Mouse (Mus musculus) neural tube, embryonic 10.5 days (tissue): Measurements from ENCODE around the gene Adh1.

Experiments
- DNase-seq: peaks from one replicate; pipeline ENCODE4 v3.0.0-alpha.2; 2017; ENCODE audit warnings: low spot score; ENCODE audit errors: extremely low spot score

Adh1 gene

DNA sequence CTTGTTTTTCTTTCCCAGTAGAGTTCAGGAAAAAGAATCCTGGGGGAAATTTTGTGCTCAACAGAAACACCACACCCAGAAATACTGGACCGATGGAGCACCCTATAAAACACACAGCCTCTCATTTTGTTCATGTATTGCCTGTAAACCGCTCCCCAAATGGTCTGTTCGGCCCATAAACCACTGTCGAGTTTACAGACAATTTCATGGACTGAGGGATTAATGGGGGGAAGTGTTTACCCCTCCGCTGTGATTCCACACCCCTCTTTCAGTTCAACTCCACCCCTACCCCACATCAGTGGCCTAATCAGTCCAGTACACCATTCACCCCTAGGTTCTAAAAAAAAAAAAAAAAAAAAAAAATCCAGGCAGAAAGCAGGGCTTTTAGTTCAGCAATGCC, 19.8 kb upstream of the Adh1 start:
- DNase-seq = no peak

DNA sequence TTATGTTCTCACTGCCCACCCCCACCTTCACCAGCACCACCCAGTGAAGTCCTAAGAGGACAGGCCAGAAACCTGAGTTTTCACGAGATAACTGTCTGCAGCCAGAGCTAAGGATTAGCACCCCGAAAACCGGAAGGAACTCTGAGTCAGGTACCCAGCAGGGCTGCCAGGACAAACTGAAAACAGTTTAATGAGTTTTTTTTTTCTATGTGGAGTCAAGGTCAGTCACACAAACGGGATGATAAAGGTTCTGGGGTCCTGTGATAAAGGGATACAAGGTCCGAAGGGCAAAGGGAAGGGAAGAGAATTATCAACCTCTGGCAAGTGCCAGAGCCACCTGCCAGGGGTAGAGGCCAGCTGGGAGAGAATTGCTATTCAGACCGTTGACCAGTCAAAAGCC, 19.4 kb upstream of the Adh1 start:
- DNase-seq = no peak

DNA sequence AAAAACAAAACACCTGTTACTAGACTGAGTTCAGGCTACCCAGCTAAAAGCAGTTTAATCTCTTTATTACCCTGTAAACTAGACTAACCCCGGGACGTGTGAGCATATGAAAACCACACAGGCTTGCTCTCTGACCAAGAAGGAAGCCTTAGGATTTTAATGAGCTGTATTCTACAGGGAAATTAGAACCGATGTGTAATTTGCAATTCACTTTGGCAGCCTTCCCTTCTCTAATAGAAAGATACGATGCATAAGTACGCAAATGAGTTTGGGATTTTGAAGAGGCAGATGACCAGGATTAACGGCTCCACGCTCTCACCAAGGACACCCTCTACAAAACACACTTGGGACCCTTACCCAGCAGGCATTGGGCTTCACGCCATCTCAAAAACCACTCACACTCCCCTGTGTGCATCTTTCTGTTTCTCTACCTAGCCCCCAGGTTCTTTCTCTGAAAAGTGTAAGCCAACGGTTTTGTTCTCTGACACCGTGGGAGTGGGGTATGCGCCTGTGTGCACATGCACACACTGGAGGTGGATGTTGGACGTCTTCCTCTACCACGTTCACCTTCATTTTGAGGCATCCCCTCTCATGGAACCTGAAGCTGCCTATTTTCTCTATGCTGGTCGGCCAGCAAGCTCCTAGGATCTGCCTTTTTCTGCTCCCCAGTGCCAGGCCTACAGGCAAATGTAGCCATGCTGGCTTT, 18.6 kb upstream of the Adh1 start:
- no peak for DNase-seq

DNA sequence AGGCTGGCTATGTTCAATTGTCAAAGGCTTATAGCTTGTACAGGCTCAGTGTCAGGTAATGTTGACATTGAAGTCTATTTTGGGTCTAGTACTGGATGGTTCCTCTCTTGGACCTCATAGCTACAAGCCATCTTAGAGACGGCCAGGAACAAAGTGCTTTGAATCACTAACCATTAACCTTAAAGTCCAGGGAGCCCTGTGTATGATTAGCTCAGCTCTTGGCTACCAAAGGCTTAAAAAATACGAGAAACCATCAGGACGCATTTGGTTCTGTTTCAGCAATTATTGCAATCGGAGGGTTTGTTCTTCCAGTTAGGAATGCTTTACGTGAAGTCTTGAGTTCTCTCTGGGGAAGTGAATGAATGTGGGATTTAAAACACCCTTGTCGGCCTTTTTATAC, 17.9 kb upstream of the Adh1 start:
- DNase-seq = no peak

DNA sequence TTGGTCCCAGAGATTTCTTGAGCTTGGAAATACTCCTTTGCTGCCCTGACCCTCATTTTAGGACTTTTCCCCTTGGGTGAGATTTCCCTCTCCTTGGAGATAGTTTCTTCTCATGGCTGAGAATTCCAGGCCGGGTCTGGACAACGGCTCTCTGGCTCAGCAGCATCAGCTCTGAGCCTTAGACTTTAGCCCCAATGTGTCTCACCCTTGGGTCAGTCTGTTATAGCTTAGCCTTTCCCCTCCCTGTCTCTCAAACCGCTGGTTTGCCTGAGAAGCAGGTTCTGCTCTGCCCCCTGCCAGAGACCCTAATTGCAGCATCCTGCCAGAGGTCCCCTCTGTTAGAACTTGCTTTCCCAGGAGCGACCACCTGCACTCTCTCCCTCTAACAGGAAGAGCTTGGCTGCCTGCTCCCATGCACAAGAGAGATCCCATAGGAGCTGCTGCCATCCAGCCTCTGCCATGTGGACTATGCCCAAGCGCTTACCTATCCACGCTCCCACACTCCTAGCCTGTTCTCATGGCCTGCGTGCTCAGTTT, 16.4 kb upstream of the Adh1 start:
- no peak for DNase-seq

DNA sequence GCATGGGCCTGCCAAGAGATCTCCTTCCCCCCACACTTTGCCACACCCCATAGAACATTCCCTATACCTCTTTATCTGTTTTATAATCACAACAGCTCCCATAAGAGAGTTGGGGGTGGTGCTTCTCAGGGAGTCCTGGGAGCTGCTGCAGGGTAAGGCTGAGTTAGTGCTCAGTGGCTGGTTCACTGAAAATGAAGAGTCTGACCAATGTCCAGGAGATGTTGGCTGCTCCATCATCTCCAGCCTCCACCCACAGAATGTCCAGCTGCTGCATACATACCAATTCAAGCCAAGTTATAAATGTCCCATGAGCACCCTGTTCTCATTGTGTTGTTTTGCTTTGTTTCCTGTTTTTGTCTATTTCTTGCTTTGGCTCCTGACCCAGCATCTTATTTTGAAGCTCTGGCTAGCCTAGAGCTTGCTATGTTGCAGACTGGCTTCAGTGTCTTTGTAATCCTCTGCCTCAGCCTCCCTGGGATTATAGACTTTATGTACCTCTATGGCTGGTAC, 14.2 kb upstream of the Adh1 start:
- DNase-seq = no peak

DNA sequence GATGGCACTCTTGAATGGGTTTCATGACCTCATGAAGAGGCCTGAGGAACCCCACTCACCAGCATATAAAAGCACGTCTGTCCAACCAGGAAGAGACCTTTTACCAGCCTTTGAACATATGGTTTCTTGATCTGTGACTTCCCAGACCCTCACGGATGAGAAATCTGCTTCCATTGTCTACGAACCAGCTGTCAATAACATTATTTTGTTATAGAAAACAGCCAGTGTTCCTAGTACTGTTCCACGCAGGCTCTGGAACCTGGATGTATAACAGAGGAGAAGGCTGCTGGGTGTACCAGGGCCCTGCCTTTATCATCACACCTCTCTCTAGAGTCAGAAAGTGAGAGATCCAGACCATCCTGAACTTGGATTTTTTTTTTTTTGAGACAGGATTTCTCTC, 13.6 kb upstream of the Adh1 start:
- DNase-seq = no peak

DNA sequence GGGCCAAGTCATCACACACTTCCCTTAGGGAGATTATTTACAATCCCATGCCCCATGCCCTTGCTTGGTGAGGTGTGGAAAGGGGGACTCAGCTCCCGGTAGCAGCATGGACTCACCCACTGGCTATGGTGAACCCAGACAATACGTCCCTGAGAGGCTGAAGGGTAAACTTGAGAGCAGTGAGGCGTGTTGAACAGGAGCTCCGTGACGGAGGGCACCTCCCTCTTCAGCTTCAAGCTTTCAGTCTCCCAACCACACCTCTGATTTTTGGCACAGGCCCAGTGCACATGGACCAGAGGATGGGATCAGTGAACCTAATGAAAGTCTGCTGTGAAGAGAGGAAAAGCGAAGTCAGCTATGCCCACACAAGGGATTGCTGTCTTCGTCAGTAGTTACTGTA, 12.8 kb upstream of the Adh1 start:
- DNase-seq = no peak

DNA sequence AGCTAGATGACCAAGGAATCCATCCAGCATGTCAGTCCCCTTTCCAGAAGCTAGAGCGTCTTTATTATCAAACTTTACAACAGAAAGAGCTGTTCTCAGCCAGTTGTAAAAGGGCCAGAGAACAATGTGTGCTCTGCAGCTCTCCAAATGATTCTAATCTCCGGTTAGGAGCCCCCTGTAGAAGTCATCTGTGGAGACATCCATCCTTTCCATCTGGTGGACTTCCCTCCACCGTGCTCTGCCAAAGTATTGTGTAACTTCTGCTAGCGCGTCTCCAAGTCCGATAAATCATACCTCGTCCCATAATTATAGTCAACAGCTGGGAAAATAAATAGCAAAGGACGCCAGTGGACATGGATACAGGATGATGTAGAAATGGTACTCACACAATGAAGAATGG, 12.0 kb upstream of the Adh1 start:
- DNase-seq = no peak

DNA sequence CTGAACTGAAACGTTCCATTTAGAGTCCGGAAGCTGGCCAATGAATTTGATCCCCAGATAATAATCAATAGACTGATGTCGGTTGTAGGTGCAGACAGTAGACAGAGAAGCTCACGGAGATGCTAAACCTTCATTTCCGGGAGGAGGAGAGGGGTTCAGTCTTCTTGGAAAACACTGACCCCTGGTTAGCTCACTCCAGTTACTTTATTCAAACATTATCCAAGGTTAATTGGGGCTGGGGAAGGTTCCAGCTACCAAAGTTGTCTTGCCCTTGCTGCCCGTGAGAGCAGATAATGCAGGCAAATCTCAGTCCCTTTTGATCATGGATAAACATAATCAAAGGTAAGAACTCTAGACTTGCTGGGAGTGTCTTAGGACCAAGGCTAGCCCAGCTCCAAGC, 9.6 kb upstream of the Adh1 start:
- DNase-seq = no peak

DNA sequence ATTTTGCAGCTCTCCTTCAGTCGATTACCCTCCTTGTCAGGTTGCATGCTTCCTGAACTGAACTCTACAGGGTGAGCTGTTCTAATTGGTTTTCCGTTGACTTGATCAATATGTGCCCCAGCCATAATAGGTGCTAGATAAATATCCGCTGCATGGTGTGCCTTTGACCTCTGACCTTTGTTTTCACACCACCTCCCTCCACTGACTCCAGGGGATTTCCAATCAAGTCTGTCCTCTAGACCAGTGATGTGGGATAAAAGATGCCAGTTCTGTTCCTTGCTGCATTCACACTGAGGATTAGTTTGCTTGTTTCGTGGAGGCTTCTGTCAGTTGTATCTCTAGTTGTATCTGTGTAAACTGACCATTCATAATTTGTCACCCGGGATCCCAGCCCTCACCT, 6.6 kb upstream of the Adh1 start:
- no peak for DNase-seq

DNA sequence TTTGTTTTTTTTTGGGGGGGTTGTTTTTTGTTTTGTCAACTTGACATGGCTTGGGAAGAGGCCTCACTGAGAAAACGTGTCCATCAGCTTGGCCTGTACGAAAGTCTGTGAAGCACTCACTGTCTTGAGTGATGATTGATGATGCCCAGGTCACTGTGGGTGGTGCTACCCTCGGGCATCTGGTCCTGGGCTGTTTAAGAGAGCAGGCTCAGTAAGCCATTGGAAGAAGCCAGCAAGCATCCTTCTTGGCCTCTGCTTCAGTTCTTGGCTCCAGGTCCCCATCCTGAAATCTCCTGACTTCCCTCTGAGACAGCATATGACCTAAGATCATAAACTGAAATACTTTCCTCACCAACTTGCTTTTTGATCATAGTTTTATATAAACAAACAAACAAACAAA, 5.4 kb upstream of the Adh1 start:
- no peak for DNase-seq

DNA sequence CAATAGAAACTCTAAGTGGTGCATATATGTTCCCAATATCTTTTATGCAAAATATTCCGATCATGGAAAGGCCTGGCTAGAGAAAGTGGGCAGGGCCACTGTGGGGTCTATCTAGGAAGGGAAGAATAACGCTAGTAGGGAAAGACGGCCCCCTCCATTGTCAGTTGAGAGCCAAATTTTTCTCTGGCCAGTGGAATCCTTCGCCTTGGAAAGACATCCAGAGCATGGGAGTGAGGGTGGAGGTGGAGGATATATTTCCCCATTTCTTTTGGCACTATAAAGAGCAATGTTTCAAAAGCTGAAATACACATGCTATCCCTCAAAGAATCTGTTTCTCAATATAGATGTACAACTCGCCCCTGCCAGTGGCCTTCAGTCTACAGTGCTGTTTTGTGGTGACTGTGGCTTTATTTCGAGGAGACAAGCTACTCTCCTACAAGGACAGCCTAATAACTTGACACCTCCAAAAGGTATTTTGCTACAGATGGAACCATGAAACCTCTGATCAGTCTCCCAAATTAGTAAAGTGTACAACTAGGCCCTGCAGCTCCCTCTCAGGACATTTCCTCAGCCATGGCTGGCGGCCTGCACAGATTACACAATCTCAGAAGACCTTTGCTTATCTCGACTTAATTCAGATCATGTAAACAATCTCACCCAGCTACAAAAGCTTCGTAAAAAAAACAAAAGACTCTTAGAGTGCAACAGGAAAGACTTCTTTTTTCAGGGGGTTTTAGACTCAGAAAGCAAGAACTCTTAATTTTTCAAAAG, 4.8 kb upstream of the Adh1 start:
- DNase-seq = no peak

DNA sequence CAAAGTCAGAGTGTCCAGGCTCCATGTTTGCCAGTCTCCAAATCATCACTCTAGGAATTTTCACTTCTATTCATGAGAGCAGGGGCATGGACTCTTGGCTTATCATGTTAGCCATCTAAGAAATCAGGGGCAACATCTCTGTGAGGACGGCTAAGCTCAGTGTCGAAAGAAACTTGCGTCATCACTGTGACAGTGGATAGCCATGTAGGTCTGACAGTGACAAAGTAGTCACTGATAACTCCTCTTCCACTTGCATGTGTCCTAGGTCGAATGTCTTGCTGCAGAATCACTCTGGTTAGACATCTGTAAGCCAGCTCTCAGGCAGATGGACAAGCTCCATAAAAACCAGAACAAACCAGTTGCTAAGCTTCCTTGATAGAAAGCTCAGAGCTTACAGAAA, 1.8 kb downstream of the Adh1 start:
- DNase-seq = no peak

DNA sequence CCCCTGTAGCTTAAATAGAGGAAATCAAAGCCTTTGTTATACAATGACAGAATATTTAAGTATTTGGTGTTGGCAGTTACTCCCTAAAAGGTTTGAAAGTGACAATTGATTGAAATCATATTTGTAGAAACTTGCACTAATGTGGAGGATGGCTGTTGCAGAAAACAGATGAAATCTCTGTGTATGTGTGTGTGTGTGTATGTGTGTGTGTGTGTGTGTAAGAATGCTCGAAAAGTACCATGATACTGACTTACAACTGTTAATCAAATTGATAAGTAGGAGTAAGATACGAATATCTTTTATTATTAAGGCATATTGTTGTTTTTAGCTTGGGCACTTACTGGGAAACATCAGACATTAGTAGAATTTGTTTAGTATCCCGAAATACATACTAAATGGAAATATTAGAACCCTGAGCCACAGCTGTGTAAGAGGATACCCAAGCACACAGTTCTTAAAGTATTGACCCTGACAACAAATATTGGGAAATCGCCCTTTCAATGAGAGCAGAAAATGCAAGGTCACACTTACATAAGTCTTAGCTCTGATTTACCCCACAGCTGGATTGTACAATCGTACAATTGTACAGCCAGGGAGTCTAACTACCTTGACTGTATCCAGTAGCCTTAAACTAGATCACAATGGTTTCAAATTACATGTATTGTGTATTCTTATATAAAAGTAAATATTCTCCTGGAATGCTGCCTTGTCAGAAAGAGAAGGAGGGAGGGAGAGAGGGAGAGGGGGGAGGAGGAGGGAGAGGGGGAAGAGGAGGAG, 2.6 kb downstream of the Adh1 start:
- DNase-seq = no peak

DNA sequence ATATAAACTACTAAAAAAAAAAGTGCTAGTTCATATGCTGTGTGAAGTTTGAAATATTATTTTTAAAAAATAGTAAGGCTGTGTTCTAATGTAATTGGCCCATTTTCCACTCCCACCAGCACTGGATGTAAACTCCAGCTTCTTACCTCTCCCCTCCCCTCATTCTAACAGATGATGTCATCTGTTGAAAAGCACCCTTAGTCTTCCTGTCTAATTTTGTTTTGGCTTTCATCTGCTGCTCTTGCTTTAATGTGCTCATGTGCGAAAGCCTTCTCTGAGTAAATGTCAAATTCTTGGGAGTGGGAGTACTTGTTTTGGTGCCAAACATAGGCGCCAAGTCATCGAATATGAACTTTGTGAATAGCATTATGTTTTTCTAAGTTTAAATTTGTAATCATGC, 3.9 kb downstream of the Adh1 start:
- no peak for DNase-seq

DNA sequence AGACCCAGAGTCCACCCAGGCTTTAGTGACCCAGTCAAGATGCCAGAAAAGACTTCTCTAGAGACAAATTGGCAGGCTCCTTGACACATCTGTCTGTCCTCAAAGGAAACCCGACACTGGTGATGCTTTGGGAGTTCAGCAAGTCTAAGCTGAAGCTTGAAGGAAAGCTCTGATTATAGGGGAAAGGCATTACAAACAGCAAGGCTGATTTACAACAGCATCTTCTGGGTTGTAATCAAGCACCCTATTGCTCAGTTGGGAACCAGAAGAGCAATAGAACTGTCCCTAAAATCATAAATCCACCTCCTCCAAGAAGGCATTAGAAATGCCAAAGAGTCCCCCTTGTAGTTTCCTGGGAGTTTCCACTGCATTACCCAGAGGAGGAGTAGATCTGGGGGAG, 9.7 kb downstream of the Adh1 start:
- DNase-seq = no peak

DNA sequence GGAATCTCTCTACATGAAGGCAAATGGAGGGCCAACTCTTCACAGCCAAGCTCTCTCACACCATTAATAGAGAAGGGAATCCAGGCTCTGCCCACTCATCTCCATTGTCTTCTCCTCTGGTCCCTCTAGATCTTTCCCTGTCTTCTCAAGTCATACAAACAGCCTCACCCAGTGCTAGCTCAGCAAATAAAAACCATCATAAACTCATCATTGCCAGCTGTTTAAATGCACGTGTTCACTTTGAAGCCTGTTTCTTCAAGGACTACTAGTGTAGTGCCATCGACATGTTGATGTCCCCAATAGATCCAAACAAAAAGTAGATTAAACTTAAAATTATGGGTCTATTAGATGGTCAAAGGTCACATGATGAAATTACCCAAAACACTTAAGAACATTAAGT, 10.5 kb downstream of the Adh1 start:
- DNase-seq = no peak

DNA sequence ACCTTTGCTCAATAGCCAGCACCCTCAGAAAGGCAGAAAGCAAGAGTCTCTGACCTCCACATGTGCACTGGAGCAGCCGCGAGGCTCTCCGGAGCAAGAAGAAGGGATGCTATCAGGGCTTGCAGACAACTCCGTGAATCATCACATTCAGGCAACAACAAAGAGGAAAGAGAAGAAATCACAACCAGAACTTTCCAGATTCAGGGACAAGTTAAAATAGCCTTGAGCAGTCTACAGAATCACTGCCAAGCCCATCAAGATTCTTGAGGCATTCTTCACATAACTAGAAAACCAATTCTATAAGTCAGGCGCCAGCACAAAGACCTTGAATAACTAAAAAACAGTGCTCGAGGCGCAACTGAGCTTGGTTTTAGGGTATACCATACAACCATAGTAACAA, 12.3 kb downstream of the Adh1 start:
- no peak for DNase-seq

DNA sequence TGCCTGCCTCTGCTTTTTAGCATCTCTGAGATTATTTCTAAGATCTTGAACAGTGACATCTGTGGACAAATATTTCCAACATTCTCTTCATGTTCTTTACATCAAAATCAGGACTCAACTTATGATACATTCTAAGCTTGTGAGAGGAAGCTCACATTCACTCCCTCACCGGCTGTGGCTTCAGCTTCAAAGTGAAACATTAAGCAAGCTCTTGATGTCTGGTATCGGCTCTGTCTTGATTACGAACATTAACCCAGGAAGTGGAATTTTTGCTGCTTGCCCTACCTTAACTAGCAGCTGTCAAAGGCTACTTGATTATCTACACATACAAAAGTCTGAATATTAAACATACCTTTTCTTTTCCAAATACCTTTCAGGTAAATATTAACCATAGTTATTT, 14.3 kb downstream of the Adh1 start:
- DNase-seq = no peak

DNA sequence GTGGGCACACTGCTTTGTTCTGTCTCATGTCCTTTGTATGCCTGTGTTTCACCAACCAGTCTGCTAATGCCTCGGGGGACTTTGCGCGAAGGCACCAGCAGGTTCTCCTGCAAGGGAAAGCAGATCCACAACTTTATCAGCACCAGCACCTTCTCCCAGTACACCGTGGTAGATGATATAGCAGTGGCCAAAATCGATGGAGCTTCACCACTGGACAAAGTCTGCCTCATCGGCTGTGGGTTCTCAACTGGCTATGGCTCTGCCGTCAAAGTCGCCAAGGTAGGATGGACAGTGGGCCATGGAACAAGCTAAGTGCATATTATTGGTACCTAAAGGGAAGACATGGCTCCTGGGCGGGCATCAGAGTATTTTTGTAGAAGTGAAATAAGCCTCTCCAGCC, 21.8 kb downstream of the Adh1 start:
- DNase-seq = no peak

DNA sequence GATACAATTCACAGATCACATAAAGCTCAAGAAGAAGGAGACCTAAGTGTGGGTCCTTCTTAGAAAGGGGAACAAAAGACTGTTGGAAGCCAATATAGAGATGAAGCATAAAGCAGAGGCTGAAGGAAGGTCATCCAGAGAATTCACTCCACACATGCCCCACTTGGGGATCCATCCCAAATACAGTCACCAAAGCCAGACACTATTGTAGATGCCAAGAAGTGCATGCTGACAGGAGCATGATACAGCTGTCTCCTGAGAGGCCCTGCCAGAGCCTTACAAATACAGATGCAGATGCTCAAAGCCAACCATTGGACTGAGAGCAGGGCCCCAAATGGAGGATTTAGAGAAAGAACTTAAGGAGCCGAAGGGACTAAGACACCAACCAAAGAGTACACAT, 23.0 kb downstream of the Adh1 start:
- no peak for DNase-seq
